Mouse (Mus musculus) lung, adult 18-20 months (tissue): ENCODE measurements at regions not wholly inside any gene's neighbourhood (a gene's known extent, or its start where the extent isn't known, plus 50 kb on each side); places are given as distances from the start of the nearest gene placed in this dataset.

Source experiments
- DNase-seq, 2 experiments: peaks; one replicate each; pipeline ENCODE4 v3.0.0; 2022; ENCODE audit warnings: mixed read lengths in 2 of 2

DNA sequence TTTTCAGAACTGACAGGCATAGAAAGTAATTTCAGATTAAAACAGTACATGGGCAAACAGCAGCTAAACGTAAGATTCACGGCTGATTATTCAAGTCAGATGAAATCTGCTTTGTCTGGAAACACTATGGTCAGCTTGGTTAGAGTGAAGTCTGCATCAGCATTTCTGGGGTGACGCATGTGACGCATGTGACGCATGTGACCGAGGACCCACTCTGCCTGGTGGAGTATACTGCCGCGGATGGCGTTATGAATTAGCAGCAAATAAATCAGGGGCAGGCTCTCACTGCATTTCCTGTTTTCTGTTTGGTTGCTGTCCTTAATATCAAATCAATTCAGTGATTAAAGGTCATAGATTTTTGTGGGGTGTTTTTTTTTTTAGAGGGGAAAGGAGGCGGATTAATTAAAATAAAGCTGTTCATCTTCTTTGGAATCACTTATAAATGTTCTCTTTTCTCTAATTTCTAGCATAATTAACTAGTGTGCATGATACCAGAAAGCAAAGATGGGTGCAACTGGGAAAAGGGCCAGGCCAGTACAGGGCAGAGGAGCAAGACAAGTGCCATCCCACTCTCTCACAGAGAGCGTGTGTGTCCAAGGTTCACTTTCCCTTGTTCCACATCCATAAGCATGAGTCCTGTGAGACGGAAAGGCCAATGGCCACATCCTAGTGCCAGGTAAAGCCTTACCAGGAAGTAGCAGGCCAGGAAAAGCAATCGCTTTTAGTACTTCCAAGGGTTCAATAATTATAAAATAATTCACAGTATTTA, 285.7 kb upstream of the Smim15 start:
- DNase-seq = no peak

- peak in 1 of 2 experiments; percentile 8 for DNase-seq
Measured at GRCm38 (mm10) chr13:107752745-107753144, 291.5 kb upstream of the Smim15 start.

GRCm38 (mm10) chr13:107743464-107744218, 300.6 kb upstream of the Smim15 start:
- DNase-seq = peak; percentile 14 to 55

DNA sequence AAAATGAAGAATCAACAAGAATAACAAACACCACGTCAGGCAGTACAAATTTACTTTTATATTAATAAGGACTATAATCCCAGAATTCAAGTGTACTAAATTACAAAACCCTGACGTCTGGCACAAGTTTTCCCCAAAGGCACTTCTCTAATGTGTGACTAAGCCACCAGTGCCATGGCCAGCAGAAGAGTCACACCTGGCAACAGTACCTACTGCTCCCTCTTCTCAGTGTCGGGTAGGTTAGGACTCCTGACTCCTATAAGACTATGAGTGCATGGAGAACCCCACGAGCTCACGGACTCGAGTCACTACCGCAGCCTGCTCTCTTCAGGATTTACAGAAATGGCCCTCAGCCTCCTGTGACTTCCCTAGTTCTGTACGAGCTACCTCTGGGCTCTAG, 307.7 kb upstream of the Smim15 start:
- peak in 1 of 2 experiments; percentile 10 for DNase-seq

- DNase-seq = no peak
Measured at GRCm38 (mm10) chr13:107734161-107734905, 309.9 kb upstream of the Smim15 start.

- DNase-seq = no peak
Measured at GRCm38 (mm10) chr13:107730976-107731375, 313.3 kb upstream of the Smim15 start.

DNA sequence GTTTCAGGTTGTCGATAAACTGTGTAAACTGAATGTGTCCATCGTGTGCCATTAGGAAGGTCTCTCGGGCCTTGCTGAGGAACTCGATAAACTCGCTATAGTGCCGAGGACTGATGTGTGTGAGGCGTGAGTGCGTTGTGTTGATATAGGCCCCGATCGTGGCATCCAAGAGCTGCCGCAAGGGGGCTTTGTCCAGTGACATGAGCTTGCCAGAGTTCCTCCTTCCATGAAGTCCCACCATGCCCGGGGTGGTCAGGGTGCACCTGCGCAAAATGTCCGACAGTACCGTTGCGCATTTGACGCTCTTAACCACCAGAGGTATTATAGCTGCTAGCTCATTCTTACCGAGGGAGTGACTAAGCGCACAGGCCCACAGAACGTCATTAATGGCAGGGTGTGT, 317.8 kb upstream of the Smim15 start:
- no peak for DNase-seq

DNA sequence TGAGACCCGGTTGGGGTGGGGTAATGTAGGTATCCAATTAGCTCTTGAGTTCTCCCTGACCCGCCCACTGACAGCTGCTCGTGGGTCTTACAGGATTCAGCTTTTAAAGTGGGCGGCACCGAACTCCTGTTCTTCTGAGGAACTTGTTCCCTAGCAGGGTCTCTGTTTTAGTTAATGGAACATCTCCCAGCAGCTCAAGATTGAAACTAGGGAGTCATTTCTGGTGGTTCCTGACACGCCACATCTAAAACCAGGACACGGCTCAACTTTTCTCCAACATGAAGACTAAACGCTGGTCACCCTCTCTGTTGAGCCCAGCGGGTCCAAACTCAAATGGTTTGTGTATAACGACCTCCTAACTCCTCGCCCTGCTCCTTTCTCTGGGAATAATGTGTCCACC, 322.3 kb upstream of the Smim15 start:
- no peak for DNase-seq

- DNase-seq = no peak
Measured at GRCm38 (mm10) chr13:107720874-107721574, 323.2 kb upstream of the Smim15 start.

GRCm38 (mm10) chr13:107718973-107719620, 325.1 kb upstream of the Smim15 start:
- no peak for DNase-seq

DNA sequence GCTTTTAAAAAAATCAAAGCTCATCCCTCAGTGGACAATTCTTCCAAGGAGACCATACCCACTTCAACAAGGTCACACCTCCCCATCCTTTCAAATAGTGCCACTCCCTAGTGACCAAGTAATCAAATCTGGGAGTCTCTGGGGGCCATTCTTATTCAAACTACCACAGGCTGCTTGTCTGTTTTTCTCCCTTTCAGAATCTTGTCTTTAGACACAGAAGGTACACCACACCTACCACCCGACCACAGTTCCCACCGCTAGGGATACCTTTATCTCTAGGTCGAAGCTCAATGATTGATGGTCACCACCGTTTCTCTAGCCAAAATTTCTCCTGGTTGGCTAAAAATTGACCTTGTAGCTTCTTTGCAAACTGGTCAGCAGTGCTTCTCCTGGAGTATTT, 328.6 kb upstream of the Smim15 start:
- no peak for DNase-seq

DNA sequence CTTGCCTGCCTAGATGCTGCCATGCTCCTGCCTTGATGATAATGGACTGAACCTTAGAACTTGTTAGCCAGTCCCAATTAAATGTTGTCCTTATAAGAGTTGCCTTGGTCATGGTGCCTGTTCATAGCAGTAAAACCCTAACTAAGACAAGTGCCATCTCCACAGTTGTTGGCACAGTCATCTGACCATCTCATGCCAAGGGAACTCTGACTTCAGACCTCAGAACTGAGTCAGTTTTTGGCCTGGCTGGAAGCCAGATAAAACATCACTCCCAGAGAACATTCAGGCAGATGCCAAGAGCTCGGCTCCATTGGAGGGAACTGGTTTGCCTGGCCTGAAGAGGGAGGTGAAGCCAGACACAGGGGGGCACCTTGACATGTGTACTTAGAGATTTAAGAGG, 330.2 kb upstream of the Smim15 start:
- peak; percentile 22 to 39 for DNase-seq

DNA sequence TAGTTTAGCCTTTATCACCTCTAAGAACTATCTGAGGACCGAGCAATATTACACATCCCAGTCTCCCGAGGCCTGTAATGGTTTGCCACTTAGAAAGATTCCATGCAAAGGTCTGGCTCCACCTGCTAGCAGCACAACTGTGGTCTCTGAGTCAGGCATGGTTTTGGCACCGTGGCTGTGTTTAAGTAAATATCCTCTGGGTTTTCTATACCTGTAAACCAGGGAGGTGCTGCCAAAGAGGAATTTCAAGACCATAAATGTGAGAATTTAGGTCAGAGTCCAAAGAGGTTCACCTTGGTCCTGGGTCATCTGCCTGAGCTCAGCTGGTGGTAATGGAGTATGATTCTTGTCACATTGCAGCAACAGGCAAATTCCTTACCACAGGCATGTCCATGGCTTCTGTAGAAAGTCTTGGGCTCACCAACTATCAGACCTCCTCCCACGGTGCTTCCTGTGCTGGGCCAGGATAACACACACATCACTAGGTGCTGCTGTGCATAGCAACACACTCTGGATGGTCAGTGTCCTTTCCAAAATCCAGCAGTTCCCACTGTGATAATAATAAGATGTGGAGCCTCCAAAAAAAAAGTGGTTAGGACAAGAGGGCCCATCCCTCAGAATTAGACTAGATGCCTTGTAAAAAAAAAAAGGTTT, 332.8 kb upstream of the Smim15 start:
- DNase-seq = no peak

GRCm38 (mm10) chr13:107710368-107710767, 333.9 kb upstream of the Smim15 start:
- DNase-seq = no peak

DNA sequence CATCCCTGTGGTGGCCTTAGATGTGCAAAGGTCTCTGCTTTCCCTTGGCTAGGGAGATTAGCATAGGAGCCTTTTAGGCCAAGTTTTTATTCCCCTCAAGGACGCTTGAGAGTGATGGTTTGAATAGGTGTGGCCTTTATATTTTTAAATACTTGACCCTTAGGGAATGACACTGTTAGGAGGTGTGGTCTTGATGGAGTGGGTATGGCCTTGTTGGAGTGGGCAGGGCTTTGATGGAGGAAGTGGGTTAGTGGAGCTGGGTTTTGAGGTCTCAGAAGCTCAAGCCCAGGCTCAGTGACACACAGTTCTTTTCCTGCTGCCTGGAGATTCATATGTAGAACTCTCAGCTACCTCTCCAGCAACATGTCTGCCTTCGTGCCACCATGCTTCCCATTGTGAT, 334.4 kb upstream of the Smim15 start:
- no peak for DNase-seq

GRCm38 (mm10) chr13:107703736-107704135, 340.5 kb upstream of the Smim15 start:
- DNase-seq = no peak

DNA sequence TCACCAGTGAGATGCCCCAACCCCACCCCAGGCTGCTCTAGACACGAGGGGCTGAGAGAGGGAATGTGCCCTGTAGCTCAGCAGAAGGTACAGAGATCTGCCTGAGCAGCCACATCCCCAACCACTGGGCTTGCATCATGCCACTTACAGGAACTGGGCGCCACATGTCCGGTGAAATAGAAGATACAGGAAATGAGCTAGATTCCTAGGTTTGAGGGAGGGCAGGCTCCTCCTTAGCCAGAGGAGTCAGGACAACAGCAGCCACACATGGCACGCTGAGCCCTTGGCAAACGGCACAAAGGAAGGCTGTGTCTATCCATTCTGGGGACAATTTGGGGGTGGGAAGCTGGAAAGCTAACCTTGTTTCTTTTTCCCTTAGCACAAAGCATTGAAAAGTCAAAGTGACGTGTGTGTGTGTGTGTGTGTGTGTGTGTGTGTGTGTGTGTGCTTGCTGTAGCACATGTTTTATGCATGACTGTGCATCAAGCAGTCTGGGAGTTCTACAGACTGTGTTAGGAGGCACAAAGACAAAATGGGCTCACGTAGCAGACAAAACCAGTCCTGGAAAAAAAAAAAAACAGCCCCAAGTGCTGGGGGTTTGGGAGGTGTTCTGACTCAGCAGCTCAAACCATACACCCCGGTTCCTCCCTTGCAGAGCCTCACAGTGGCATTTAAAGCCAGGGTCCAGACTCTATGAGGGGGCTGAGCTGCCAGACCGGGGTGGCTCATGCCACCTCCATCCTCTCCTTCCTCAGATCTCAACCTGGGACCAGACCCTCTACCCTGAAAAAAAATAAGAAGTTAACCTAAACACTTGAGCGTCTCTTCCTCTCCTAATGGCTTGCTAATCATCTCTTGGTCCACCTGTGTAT, 343.7 kb upstream of the Smim15 start:
- DNase-seq = peak; percentile 18 to 46

GRCm38 (mm10) chr13:107699251-107699650, 345.0 kb upstream of the Smim15 start:
- DNase-seq = no peak

- DNase-seq = peak in 1 of 2 experiments; percentile 26
Measured at GRCm38 (mm10) chr13:107698345-107698744, 345.9 kb upstream of the Smim15 start.

DNA sequence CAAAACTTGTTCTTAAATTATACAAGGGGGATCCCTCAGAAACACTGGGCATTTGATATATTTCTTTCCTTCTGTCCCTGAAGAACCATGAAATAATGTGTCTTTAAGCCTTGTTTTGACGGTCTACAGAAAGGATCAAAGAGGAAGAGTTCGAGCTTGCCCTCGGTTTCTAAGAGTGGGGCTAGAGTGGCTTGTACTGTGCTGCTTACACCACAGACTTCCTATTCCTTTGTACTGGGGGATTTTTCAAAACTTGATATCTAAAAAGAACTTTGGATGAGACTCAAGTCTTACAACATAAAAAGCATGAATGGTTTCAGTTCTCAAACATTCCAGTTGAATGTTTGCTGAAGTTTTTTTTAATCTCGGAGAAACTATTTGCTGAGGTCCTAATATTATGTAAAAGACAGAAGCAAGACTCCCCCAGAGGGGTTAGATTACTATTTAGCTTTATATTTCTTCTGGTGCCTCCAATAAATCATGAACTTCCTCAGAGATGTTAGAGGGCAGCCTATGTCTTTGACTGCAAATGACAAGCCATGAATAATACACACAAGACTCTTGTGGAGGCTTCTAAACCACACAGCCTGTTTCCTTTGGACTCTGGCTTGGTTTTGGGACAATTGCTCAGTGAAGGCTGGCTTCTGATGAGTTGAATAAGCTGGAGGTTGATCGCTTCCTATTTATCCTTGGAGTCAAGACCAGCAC, 352.0 kb upstream of the Smim15 start:
- no peak for DNase-seq
